Mouse (Mus musculus) MEL (cell line): Measurements from ENCODE around the gene Ass1. TPM values are rescaled to one million over a fixed set of nuclear protein-coding genes. Genes with fewer than 3 reads are reported as not detected.

Experiments used
- DNase-seq: peaks from one replicate; pipeline ENCODE4 v3.0.0; 2011; ENCODE audit warnings: low read depth, low spot score
- H3K27ac ChIP-seq: 2 replicates; pipeline ENCODE4 v1.5.1; 2012; ENCODE audit warnings: low read depth, mild to moderate bottlenecking, control low read depth, low read length, moderate library complexity; ENCODE audit not compliant: control insufficient read depth
- H3K27me3 ChIP-seq, 2 experiments: fragments of 150-350 bp in 1 of 2; sonication (generic) in 1 of 2; 2 replicates each; pipeline ENCODE4 v1.6.1; 2012; ENCODE audit warnings: low read length in 2 of 2, mild to moderate bottlenecking in 2 of 2, improper control_type of control experiment in 1 of 2, moderate library complexity in 1 of 2; ENCODE audit not compliant: insufficient read depth in 2 of 2, control insufficient read depth in 1 of 2
- H3K36me3 ChIP-seq, 2 experiments: 2 replicates each; pipeline ENCODE4 v1.6.1; 2012 to 2014; ENCODE audit warnings: low read length in 2 of 2, improper control_type of control experiment in 1 of 2, inconsistent platforms in 1 of 2, mild to moderate bottlenecking in 1 of 2; ENCODE audit not compliant: insufficient read depth in 2 of 2, control insufficient read depth in 1 of 2
- H3K4me1 ChIP-seq, 2 experiments: fragments of 150-350 bp in 1 of 2; sonication (generic) in 1 of 2; 2 replicates each; pipeline ENCODE4 v1.6.1; 2012; ENCODE audit warnings: low read length in 2 of 2, improper control_type of control experiment in 1 of 2, mild to moderate bottlenecking in 1 of 2; ENCODE audit not compliant: insufficient read depth in 2 of 2, control insufficient read depth in 1 of 2
- H3K4me3 ChIP-seq, 2 experiments: fragments of 150-350 bp in 1 of 2; sonication (generic) in 1 of 2; 2 replicates each; pipeline ENCODE4 v1.5.1; 2012; ENCODE audit warnings: low read depth in 2 of 2, low read length in 2 of 2, mild to moderate bottlenecking in 2 of 2, moderate library complexity in 2 of 2, control low read depth in 1 of 2, improper control_type of control experiment in 1 of 2; ENCODE audit not compliant: control insufficient read depth in 1 of 2, insufficient read depth in 1 of 2
- H3K79me2 ChIP-seq: 2 replicates; pipeline ENCODE4 v1.6.1; 2012; ENCODE audit warnings: mild to moderate bottlenecking, low read length, moderate library complexity; ENCODE audit not compliant: control insufficient read depth, poor library complexity, insufficient read depth
- H3K9ac ChIP-seq: 2 replicates; pipeline ENCODE4 v1.6.1; 2012; ENCODE audit warnings: low read depth, mild to moderate bottlenecking, control low read depth, low read length, moderate library complexity; ENCODE audit not compliant: control insufficient read depth, poor library complexity, severe bottlenecking
- H3K9me3 ChIP-seq: fragments of 150-350 bp; sonication (generic); replicated peaks from 2 replicates; pipeline ENCODE4 v1.6.1; 2012; ENCODE audit warnings: mild to moderate bottlenecking, low read length, improper control_type of control experiment, moderate library complexity; ENCODE audit not compliant: insufficient read depth
- BHLHE40 ChIP-seq: IDR thresholded peaks from 2 replicates; pipeline ENCODE4 v1.6.1; 2012; ENCODE audit warnings: low read depth, mild to moderate bottlenecking, inconsistent platforms, low read length, improper control_type of control experiment, borderline replicate concordance
- CHD1 ChIP-seq: IDR thresholded peaks from 2 replicates; pipeline ENCODE4 v1.6.1; 2012; ENCODE audit warnings: low read depth, mild to moderate bottlenecking, inconsistent platforms, low read length, improper control_type of control experiment
- CTCF ChIP-seq, 3 experiments: IDR thresholded peaks in 2 of 3; conservative IDR thresholded peaks in 1 of 3; 2 replicates each; pipeline ENCODE4 v1.5.1; 2011 to 2012; ENCODE audit warnings: low read length in 3 of 3, low read depth in 2 of 3, mild to moderate bottlenecking in 2 of 3, improper control_type of control experiment in 1 of 3, inconsistent platforms in 1 of 3, mixed read lengths in 1 of 3, moderate library complexity in 1 of 3; ENCODE audit not compliant: control insufficient read depth in 1 of 3, insufficient read depth in 1 of 3, poor library complexity in 1 of 3, severe bottlenecking in 1 of 3
- ETS1 ChIP-seq: IDR thresholded peaks from 2 replicates; pipeline ENCODE4 v1.6.1; 2012; ENCODE audit warnings: low read depth, mild to moderate bottlenecking, inconsistent platforms, low read length, improper control_type of control experiment, moderate library complexity
- GABPA ChIP-seq: IDR thresholded peaks from 2 replicates; pipeline ENCODE4 v1.6.1; 2012; ENCODE audit warnings: low read depth, mild to moderate bottlenecking, inconsistent platforms, low read length, improper control_type of control experiment, moderate library complexity
- GATA1 ChIP-seq: IDR thresholded peaks from 2 replicates; pipeline ENCODE4 v1.6.1; 2011; ENCODE audit warnings: low read depth, low read length, improper control_type of control experiment
- HCFC1 ChIP-seq: IDR thresholded peaks from 2 replicates; pipeline ENCODE4 v1.6.1; 2012; ENCODE audit warnings: low read depth, mild to moderate bottlenecking, inconsistent platforms, low read length, improper control_type of control experiment, moderate library complexity
- JUND ChIP-seq: IDR thresholded peaks from 2 replicates; pipeline ENCODE4 v1.6.1; 2011; ENCODE audit warnings: low read depth, mild to moderate bottlenecking, improper control_type of control experiment, low read length
- KAT2A ChIP-seq: conservative IDR thresholded peaks from 2 replicates; pipeline ENCODE4 v1.6.1; 2012; ENCODE audit warnings: low read depth, low read length, improper control_type of control experiment, inconsistent platforms
- MXI1 ChIP-seq: IDR thresholded peaks from 2 replicates; pipeline ENCODE4 v1.6.1; 2011; ENCODE audit warnings: mild to moderate bottlenecking, low read depth, low read length, improper control_type of control experiment
- MYC ChIP-seq: IDR thresholded peaks from 2 replicates; pipeline ENCODE4 v1.6.1; 2011; ENCODE audit warnings: low read depth, mild to moderate bottlenecking, low read length, improper control_type of control experiment, moderate library complexity
- NELFE ChIP-seq: IDR thresholded peaks from 2 replicates; pipeline ENCODE4 v1.6.1; 2011; ENCODE audit warnings: low read depth, low read length, improper control_type of control experiment
- POLR2A ChIP-seq, 2 experiments: IDR thresholded peaks; 2 replicates each; pipeline ENCODE4 v1.6.1; 2011 to 2012; ENCODE audit warnings: low read length in 2 of 2, mild to moderate bottlenecking in 2 of 2, control low read depth in 1 of 2, improper control_type of control experiment in 1 of 2, low read depth in 1 of 2, moderate library complexity in 1 of 2; ENCODE audit not compliant: control insufficient read depth in 1 of 2, insufficient read depth in 1 of 2, poor library complexity in 1 of 2
- POLR2AphosphoS2 ChIP-seq: IDR thresholded peaks from 2 replicates; pipeline ENCODE4 v1.6.1; 2011; ENCODE audit warnings: low read length, improper control_type of control experiment
- POLR2AphosphoS5 ChIP-seq: IDR thresholded peaks from 2 replicates; pipeline ENCODE4 v1.6.1; 2012; ENCODE audit warnings: low read depth, borderline replicate concordance, mild to moderate bottlenecking, inconsistent platforms, low read length, moderate library complexity, mixed read lengths
- SMC3 ChIP-seq: IDR thresholded peaks from 2 replicates; pipeline ENCODE4 v1.6.1; 2011; ENCODE audit warnings: low read depth, low read length, improper control_type of control experiment
- TAL1 ChIP-seq: IDR thresholded peaks from 2 replicates; pipeline ENCODE4 v1.6.1; 2012; ENCODE audit warnings: mild to moderate bottlenecking, inconsistent platforms, low read length, moderate library complexity, mixed read lengths
- TBP ChIP-seq: IDR thresholded peaks from 2 replicates; pipeline ENCODE4 v1.8.0; 2011; ENCODE audit warnings: low read depth, low read length, improper control_type of control experiment
- TCF12 ChIP-seq: IDR thresholded peaks from 2 replicates; pipeline ENCODE4 v1.6.1; 2014; ENCODE audit warnings: low read depth, mild to moderate bottlenecking, inconsistent platforms, low read length, improper control_type of control experiment, moderate library complexity
- UBTF ChIP-seq: IDR thresholded peaks from 2 replicates; pipeline ENCODE4 v1.6.1; 2012; ENCODE audit warnings: low read depth, mild to moderate bottlenecking, inconsistent platforms, low read length, improper control_type of control experiment, moderate library complexity, borderline replicate concordance; ENCODE audit not compliant: insufficient read depth
- USF2 ChIP-seq, 2 experiments: IDR thresholded peaks; 2 replicates each; pipeline ENCODE4 v1.6.1; 2011 to 2012; ENCODE audit warnings: improper control_type of control experiment in 2 of 2, low read length in 2 of 2, borderline replicate concordance in 1 of 2, inconsistent platforms in 1 of 2, low read depth in 1 of 2, mild to moderate bottlenecking in 1 of 2; ENCODE audit not compliant: insufficient read depth in 1 of 2
- ZKSCAN1 ChIP-seq: IDR thresholded peaks from 2 replicates; pipeline ENCODE4 v1.6.1; 2012; ENCODE audit warnings: low read depth, mild to moderate bottlenecking, inconsistent platforms, low read length, improper control_type of control experiment, moderate library complexity
- ZNF384 ChIP-seq: IDR thresholded peaks from 2 replicates; pipeline ENCODE4 v1.6.1; 2012; ENCODE audit warnings: low read depth, mild to moderate bottlenecking, inconsistent platforms, low read length, improper control_type of control experiment
- polyA plus RNA-seq, 2 experiments: library from polyadenylated mRNA; stranded (reverse) in 1 of 2; unstranded in 1 of 2; fragments of >175 nt in 1 of 2; fragments of >200 nt in 1 of 2; gene quantifications; 2 replicates each; pipeline versions ENCODE4 v1.2.1 to v1.2.4; 2012; ENCODE audit warnings: low replicate concordance in 2 of 2, low read depth in 1 of 2; ENCODE audit not compliant: insufficient read length in 2 of 2, insufficient read depth in 1 of 2, missing spikeins in 1 of 2
- total RNA-seq: library from RNA; depleted of rRNA; stranded (reverse); fragments of 300-350 nt; gene quantifications from 2 replicates; pipeline ENCODE4 v1.2.3, GENCODE M21; 2012

The Ass1 gene
- total and polyA plus RNA-seq, 3 experiments = 45.0 to 88.0 TPM; not detected in 1

DNA sequence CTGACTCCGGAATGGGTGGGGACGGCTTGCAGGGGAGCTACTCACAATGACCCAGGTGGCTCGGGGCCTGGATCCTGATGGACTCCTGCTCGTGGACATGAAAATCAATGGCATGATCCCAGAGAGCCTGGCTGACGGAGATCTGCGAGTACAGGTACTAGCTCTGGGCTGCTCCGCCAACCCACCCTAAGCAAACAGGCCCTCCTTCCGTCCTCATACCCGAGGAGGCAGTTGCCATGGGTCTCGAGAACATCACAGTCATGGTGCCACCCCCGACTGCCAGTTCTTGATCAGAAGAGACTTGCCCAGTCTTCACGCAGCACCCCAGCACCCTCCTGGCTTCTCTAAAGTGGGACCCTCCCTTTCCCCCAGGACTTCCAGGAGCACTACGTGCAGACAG lies 17.0 kb upstream of the Ass1 start:
- Histone ChIP-seq H3K36me3 (no peaks in the 10 kb centered on the region), H3K27ac (no peak overlapping the region), H3K9ac (no peak overlapping the region)

DNA sequence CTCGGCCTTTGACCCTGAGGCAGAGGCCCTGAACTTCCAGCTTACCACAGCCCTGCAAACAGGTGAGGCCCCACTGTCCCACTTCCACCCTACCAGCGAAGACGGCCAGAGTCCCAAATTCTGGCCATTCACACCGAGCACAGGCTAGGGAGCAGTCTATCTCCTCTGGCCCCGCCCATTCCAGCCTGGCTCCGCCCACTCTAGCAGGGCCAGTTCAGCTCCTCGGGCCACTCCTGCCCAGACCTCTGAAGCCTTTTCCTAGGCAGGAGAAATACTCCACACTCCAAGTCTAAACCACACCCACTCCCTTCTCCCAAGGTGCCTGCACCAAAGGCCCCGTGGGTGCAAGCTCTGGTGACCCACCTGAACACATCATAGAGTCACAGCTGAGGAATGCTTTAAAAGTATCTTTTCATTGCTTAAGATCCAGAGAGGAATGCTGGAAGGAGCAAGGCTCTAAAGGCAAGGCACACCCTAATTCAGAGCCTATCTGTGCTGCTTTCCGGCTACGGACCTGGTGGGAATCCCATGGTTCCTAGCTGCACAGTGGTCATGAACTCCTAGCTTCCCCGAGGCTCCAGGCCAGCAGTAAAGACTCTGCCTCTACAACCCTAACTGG lies 16.3 kb upstream of the Ass1 start:
- Histone ChIP-seq H3K27me3 (no peaks in the 10 kb centered on the region; a peak in 1 of 4 replicates), H3K9me3 (no peaks in the 10 kb centered on the region), H3K9ac (no peak overlapping the region), H3K4me1 (peaks cover 0 to 7% of the 10 kb centered on the region in 2 experiments; a peak in 1 of 4 replicates), H3K36me3 (no peaks in the 10 kb centered on the region), H3K27ac (no peak overlapping the region), H3K4me3 (no peak overlapping the region), H3K79me2 (no peaks in the 10 kb centered on the region)
- TF ChIP-seq POLR2A (IDR thresholded peaks at IDR 0.05; ENCODE audit: control insufficient read depth in 1 of 2, insufficient read depth in 1 of 2, low read depth in 1 of 2, low read length in 2 of 2, poor library complexity in 1 of 2) = no peak
- no peak for TF ChIP-seq SMC3
- no peak for TF ChIP-seq TCF12
- no peak for TF ChIP-seq CTCF (IDR thresholded peaks at IDR 0.05 in 2 of 3, conservative IDR thresholded peaks at IDR 0.05 in 1 of 3; ENCODE audit: control insufficient read depth in 1 of 3, insufficient read depth in 1 of 3, low read depth in 2 of 3, low read length in 3 of 3, poor library complexity in 1 of 3, severe bottlenecking in 1 of 3)
- no peak for TF ChIP-seq ZKSCAN1
- no peak for TF ChIP-seq NELFE
- TF ChIP-seq POLR2AphosphoS5 = no peak
- TF ChIP-seq TBP = no peak
- no peak for TF ChIP-seq HCFC1
- no peak for TF ChIP-seq KAT2A
- no peak for TF ChIP-seq MYC
- TF ChIP-seq CHD1 = no peak
- no peak for TF ChIP-seq TAL1
- TF ChIP-seq ZNF384 = no peak
- no peak for TF ChIP-seq GABPA
- TF ChIP-seq POLR2AphosphoS2 = no peak
- no peak for TF ChIP-seq JUND
- no peak for DNase-seq

More for the DNA sequence above, 17.0 kb upstream of the Ass1 start:
- Histone ChIP-seq H3K4me1 (peaks cover 0 to 11% of the 10 kb centered on the region in 2 experiments; a peak in 3 of 4 replicates), H3K9me3 (no peaks in the 10 kb centered on the region), H3K27me3 (no peaks in the 10 kb centered on the region), H3K79me2 (no peaks in the 10 kb centered on the region), H3K4me3 (no peak overlapping the region)
- TF ChIP-seq ETS1 = no peak
- no peak for TF ChIP-seq GATA1
- TF ChIP-seq TAL1 = no peak
- no peak for TF ChIP-seq CTCF (IDR thresholded peaks at IDR 0.05 in 2 of 3, conservative IDR thresholded peaks at IDR 0.05 in 1 of 3; ENCODE audit: control insufficient read depth in 1 of 3, insufficient read depth in 1 of 3, low read depth in 2 of 3, low read length in 3 of 3, poor library complexity in 1 of 3, severe bottlenecking in 1 of 3)
- no peak for TF ChIP-seq BHLHE40
- TF ChIP-seq USF2 (IDR thresholded peaks at IDR 0.05; ENCODE audit: borderline replicate concordance in 1 of 2, insufficient read depth in 1 of 2, low read depth in 1 of 2, low read length in 2 of 2) = no peak
- TF ChIP-seq UBTF = no peak
- TF ChIP-seq MXI1 = no peak
- TF ChIP-seq CHD1 = no peak
- DNase-seq = no peak
